Mouse (Mus musculus) intestine, embryonic 14.5 days (tissue): ENCODE results near the gene Dlg5. TPM values are rescaled to one million over a fixed set of nuclear protein-coding genes. Genes with fewer than 3 reads are reported as not detected.

Source experiments
- ATAC-seq: fragments of 200-750 bp; cut with Nextera tagmentation; replicated peaks from 2 replicates; pipeline ENCODE4 v1.8.0; 2017; ENCODE audit warnings: low read depth, moderate number of reproducible peaks, moderate TSS enrichment, moderate library complexity; ENCODE audit not compliant: low FRiP score, low TSS enrichment
- DNase-seq: peaks from one replicate; pipeline ENCODE4 v3.0.0-alpha.2; 2018; ENCODE audit warnings: low spot score
- H3K27ac ChIP-seq: fragments of 300-500 bp; sonication (generic); 2 replicates; pipeline ENCODE4 v1.5.1; 2014; ENCODE audit warnings: low read depth, mild to moderate bottlenecking, control low read depth
- H3K27me3 ChIP-seq: fragments of 300-500 bp; sonication (generic); replicated peaks from 2 replicates; pipeline ENCODE4 v1.6.1; 2014; ENCODE audit warnings: low read length, control low read depth; ENCODE audit not compliant: control insufficient read depth, insufficient read depth
- H3K36me3 ChIP-seq: fragments of 300-500 bp; sonication (generic); 2 replicates; pipeline ENCODE4 v1.6.1; 2014; ENCODE audit warnings: low read length, control low read depth; ENCODE audit not compliant: control insufficient read depth, insufficient read depth
- H3K4me1 ChIP-seq: fragments of 300-500 bp; sonication (generic); replicated peaks from 2 replicates; pipeline ENCODE4 v1.6.1; 2014; ENCODE audit warnings: low read length, control low read depth, mixed read lengths; ENCODE audit not compliant: control insufficient read depth, insufficient read depth
- H3K4me2 ChIP-seq: fragments of 300-500 bp; sonication (generic); 2 replicates; pipeline ENCODE4 v1.6.1; 2014; ENCODE audit warnings: low read length
- H3K4me3 ChIP-seq: fragments of 300-500 bp; sonication (generic); 2 replicates; pipeline ENCODE4 v1.5.1; 2014; ENCODE audit warnings: low read depth, low read length, control low read depth, mixed read lengths
- H3K9ac ChIP-seq: fragments of 300-500 bp; sonication (generic); 2 replicates; pipeline ENCODE4 v1.6.1; 2014; ENCODE audit warnings: mild to moderate bottlenecking, low read length
- H3K9me3 ChIP-seq: fragments of 300-500 bp; sonication (generic); 2 replicates; pipeline ENCODE4 v1.6.1; 2016; ENCODE audit warnings: low read length, control low read depth; ENCODE audit not compliant: control insufficient read depth
- WGBS: fragments of 180-500 bp; shearing (Covaris S2); extraction: QIAGEN DNeasy Blood & Tissue Kit; methylation state at CpG from one replicate; pipeline ENCODE4 v1.1.7; 2014; 5-methylcytosine and 5-hydroxymethylcytosine counted together
- polyA plus RNA-seq: library from polyadenylated mRNA; unstranded; fragments of >200 nt; fragmentation: Nextera tagmentation; extraction: Ambion mirVana; gene quantifications from 2 replicates; pipeline ENCODE4 v1.2.1, GENCODE M21; 2014

Gene Dlg5
- polyA plus RNA-seq: 25.3 and 29.2 TPM in 2 replicates

DNA sequence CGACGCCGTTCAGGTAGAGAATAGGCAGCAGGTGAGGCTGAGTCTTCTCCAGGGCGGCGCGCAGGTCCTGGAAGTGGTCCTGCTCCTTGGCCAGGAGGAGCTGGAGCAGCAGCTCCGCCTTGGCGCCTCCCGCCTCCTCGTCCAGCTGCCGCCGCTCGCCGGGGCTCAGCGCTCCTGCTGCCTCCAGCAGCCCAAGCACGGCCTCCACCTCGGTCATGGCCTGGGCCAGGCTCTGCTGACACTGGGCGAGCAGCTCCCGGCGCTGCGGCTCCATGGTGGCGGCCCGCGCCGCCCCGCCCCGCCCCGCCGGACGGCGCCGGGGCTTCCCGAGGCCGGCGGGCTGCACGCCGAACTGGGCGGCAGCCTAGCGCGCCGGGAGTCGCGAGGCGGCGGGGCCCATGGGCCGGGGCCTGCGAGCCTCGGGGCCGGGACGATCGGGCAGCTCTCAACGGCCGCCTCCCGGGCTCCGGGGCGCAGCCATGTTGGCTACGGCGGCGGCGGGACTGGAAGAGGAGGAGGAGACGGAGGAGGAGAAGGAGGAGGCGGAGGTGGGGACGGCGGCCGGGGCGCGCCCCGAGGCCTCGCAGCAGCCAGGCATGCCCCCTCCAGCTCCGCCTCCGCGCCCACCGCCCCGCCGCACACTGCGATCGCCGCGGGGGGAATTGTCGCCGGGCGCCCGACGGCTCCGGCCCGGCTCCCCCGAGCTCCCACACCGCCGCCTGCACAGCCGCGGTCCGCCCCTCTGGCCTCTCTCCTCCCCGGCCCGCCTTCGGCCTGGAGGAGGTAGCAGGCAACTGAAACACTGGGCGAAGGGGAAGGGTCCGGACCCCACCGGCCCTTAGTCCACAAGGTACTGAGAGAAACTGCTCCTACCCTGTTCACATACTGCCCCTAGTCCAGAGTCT, at the start of gene Dlg5:
TSS of gene Dlg5 (minus strand) at position 744 of the 905 bp plus-strand sequence.
- H3K36me3 ChIP-seq: no peaks in the 10 kb centered on the region
- peak; percentile 86 for DNase-seq
- no peaks in the 10 kb centered on the region for H3K9me3 ChIP-seq
- peak within 1 kb of the TSS; percentile 93 for H3K27ac ChIP-seq
- H3K4me1 ChIP-seq: peaks cover 6% of the 10 kb centered on the region
- WGBS: under 1% methylated on average over 41 of the region's 98 CpGs
- peak within 1 kb of the TSS; percentile 90 for H3K9ac ChIP-seq
- no peaks in the 10 kb centered on the region for H3K27me3 ChIP-seq
- H3K4me3 ChIP-seq: peak within 1 kb of the TSS; percentile 86
- peak within 1 kb of the TSS; percentile 77 for H3K4me2 ChIP-seq
- ATAC-seq: peak; percentile 80

DNA sequence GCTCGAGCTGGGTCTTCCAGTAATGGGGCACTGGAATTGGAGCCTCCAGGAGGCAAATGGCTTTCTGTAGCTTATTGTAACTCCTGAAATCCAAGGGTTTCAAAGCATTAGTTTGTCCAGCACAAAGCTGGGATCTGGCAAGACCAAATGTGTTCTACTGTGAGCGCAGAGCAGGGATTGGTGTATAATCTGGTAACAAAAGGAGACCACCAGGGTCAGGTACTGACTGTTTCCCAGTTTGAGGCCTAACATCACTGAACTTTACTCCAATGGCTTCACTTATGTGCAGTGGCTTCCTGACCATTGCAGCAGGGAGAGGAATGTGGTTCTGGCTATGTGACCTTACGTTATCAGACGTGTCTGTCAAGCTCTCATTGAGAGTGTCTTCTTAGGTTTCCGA, 47.9 kb upstream of the Dlg5 start:
- no peaks in the 10 kb centered on the region for H3K9me3 ChIP-seq
- H3K27me3 ChIP-seq: no peaks in the 10 kb centered on the region
- H3K4me3 ChIP-seq: no peak overlapping the region
- no peak overlapping the region for H3K27ac ChIP-seq
- 72% methylated on average over 5 of the region's 5 CpGs for WGBS
- no peaks in the 10 kb centered on the region for H3K36me3 ChIP-seq
- DNase-seq (no peak), ATAC-seq (no peak)
- no peak overlapping the region for H3K9ac ChIP-seq
- H3K4me2 ChIP-seq: no peak overlapping the region
- H3K4me1 ChIP-seq: no peaks in the 10 kb centered on the region

DNA sequence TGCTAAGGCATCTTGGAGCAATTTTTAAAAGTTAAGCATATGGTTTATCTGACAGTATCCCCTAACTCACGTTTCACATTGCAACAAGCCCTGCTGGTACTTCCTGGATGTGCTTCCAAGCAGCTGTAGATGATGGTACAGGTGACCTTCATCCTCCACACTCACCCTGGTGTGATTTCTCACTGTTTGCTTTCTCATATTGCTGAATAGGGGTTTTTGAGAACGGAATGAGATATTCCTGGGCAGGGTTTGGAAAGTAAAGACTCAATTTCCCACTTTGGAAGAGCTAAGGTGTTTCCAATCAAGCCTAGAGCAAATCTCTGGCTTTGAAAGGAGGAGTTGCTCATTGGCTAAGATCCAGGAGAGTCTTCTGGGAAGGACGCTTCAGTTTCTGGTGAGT, 47.2 kb upstream of the Dlg5 start, which contains the start of gene E330034G19Rik:
TSS of gene E330034G19Rik (plus strand) at position 301 of the 400 bp plus-strand sequence.
- H3K4me2 ChIP-seq: no peak within 1 kb of the TSS
- H3K36me3 ChIP-seq: no peaks in the 10 kb centered on the region
- H3K27ac ChIP-seq: no peak within 1 kb of the TSS
- H3K4me3 ChIP-seq: no peak within 1 kb of the TSS
- DNase-seq (no peak), ATAC-seq (no peak)
- WGBS: 54% methylated on average over 3 of the region's 3 CpGs
- no peaks in the 10 kb centered on the region for H3K9me3 ChIP-seq
- no peak within 1 kb of the TSS for H3K9ac ChIP-seq
- H3K27me3 ChIP-seq: no peaks in the 10 kb centered on the region
- H3K4me1 ChIP-seq: no peaks in the 10 kb centered on the region

DNA sequence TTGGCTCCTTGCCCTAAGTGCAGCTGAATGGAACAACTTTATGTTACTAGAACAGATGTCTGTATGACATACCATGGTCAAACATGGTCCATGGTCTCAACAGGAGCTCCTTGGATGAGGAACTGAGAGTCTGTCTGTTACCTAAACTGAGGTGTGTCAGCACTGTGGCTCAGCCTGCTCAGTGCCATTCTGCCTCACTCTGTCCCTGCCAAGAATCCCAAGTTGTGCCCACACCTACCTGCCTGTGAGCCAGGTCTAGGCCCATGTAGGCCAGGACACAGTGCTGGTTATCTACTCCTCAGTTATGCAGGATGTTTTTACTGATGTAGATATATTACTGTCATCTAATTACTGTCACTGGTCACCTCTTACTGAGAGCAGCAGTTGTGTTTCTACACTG, 45.0 kb upstream of the Dlg5 start:
- ATAC-seq (no peak), DNase-seq (no peak)
- H3K4me1 ChIP-seq: no peaks in the 10 kb centered on the region
- H3K4me2 ChIP-seq: no peak overlapping the region
- H3K4me3 ChIP-seq: no peak overlapping the region
- H3K27ac ChIP-seq: no peak overlapping the region
- no peaks in the 10 kb centered on the region for H3K36me3 ChIP-seq
- no peaks in the 10 kb centered on the region for H3K27me3 ChIP-seq
- H3K9me3 ChIP-seq: no peaks in the 10 kb centered on the region
- H3K9ac ChIP-seq: no peak overlapping the region

DNA sequence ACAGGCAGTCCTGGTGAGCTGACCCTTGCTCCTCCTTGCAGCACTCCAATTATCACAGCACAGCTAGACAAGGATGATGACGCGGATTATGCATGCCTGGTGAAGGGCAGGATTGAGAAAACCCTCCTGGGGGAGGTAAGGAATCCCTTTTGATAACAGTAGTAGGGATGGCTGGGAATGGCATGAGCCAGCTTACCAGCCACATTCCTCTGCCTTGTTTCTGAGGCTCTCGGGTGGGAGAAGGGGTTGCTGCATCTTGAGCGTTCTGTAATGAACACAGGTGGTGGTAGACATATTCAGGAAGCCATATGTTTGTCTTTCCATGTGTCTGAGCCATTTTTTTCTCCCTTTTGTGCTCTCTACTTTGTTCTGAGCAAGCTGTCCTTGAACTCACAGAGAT, 40.4 kb upstream of the Dlg5 start:
- Histone ChIP-seq H3K9me3 (no peaks in the 10 kb centered on the region), H3K36me3 (no peaks in the 10 kb centered on the region), H3K4me2 (no peak overlapping the region), H3K4me1 (no peaks in the 10 kb centered on the region), H3K9ac (no peak overlapping the region), H3K27ac (no peak overlapping the region), H3K27me3 (no peaks in the 10 kb centered on the region), H3K4me3 (no peak overlapping the region)
- DNase-seq (peak; percentile 43), ATAC-seq (no peak)
- WGBS: 52% methylated on average over 4 of the region's 4 CpGs

DNA sequence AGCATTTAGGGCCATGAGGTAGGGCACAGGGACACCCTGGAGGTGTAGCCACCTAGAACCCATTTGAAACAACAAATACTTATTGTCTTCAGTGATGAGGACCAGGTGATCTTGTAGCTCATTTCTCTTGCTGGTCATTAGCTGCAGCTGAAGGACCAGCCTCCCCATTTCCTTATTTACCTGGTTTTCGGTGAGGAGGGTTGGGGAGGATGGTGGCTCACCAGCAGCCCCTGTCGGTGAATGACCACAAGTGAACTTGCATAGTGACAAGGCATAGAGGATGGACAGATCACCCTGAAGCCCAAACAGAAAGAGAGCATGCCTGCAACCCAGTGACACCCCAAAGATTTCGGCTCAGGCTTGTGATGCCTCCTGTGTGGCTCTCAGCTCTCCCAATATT, 36.6 kb upstream of the Dlg5 start:
- H3K9me3 ChIP-seq: no peaks in the 10 kb centered on the region
- no peak overlapping the region for H3K4me3 ChIP-seq
- no peaks in the 10 kb centered on the region for H3K4me1 ChIP-seq
- DNase-seq (peak; percentile 43), ATAC-seq (no peak)
- H3K27ac ChIP-seq: no peak overlapping the region
- H3K9ac ChIP-seq: no peak overlapping the region
- 72% methylated on average over 3 of the region's 3 CpGs for WGBS
- no peaks in the 10 kb centered on the region for H3K27me3 ChIP-seq
- H3K36me3 ChIP-seq: no peaks in the 10 kb centered on the region
- no peak overlapping the region for H3K4me2 ChIP-seq

DNA sequence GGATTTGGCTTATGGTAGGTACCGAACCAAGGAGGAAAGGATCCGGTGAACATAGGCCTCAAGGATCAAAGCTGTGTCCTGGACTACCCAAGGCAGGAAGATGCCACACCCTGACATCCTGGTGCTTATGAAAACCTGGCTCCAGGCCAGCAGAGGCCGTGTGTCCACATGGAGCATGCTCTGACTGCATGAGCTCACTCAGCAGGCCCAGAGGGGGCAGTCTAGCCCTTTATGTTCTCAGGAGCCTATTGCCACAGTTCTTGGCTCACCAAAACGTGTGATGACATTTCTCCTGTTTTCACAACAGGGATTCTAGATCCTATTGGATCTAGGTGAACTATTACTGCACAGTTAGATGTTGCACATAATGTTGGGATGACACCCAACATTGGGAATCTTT, 35.6 kb upstream of the Dlg5 start:
- no peak overlapping the region for H3K9ac ChIP-seq
- DNase-seq: no peak
- no peaks in the 10 kb centered on the region for H3K36me3 ChIP-seq
- no peak overlapping the region for H3K4me2 ChIP-seq
- 67% methylated on average over 4 of the region's 4 CpGs for WGBS
- ATAC-seq: no peak
- no peaks in the 10 kb centered on the region for H3K4me1 ChIP-seq
- H3K27me3 ChIP-seq: no peaks in the 10 kb centered on the region
- no peak overlapping the region for H3K27ac ChIP-seq
- H3K4me3 ChIP-seq: no peak overlapping the region
- no peaks in the 10 kb centered on the region for H3K9me3 ChIP-seq

DNA sequence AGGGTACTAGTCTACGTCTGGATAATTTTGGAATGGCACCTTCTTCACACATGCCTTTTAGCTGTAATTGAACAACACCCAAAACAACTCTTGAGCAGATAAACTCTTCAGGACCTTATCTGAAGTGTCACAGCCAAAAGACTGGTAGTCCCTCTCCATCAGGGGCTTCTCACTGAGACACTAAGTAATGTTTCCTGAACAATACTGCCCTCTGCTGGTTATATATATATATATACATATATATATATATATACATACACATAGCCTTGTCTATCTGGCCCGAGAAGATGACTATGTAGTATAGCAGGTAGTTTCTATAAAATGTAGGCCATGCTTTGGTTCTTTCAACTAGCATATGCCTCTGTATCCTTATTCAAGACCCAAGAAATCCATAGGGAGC, 29.8 kb upstream of the Dlg5 start:
- H3K4me1 ChIP-seq: no peaks in the 10 kb centered on the region
- DNase-seq (no peak), ATAC-seq (no peak)
- WGBS: 45% methylated on average over 2 of the region's 2 CpGs
- no peak overlapping the region for H3K4me2 ChIP-seq
- no peak overlapping the region for H3K4me3 ChIP-seq
- H3K27ac ChIP-seq: no peak overlapping the region
- H3K27me3 ChIP-seq: no peaks in the 10 kb centered on the region
- H3K9ac ChIP-seq: no peak overlapping the region
- no peaks in the 10 kb centered on the region for H3K36me3 ChIP-seq
- no peaks in the 10 kb centered on the region for H3K9me3 ChIP-seq

DNA sequence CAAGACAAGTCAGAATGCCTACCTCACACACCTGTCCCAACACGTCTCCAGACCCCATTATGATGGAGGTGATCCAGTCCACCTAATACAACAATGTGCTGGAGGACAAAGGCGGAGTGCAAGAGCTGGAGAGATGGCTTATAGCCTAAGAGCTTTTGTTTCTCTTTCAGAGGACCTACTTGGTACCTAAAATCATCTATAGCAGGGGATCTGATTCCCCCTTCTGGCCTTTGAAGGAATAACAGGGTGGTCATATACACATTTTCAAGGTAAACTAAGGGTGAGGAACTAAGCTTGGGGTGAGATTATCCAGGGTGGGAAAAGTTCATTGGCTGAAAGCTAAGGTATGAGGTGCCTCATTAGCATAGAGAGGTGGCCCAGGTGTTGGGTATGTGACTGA, 27.9 kb upstream of the Dlg5 start:
- 46% methylated on average over 2 of the region's 2 CpGs for WGBS
- Histone ChIP-seq H3K4me2 (no peak overlapping the region), H3K9ac (no peak overlapping the region), H3K36me3 (no peaks in the 10 kb centered on the region), H3K27ac (no peak overlapping the region), H3K9me3 (no peaks in the 10 kb centered on the region), H3K4me1 (no peaks in the 10 kb centered on the region), H3K4me3 (no peak overlapping the region), H3K27me3 (no peaks in the 10 kb centered on the region)
- ATAC-seq: no peak
- no peak for DNase-seq
